31 mouse cellular contexts compared by ENCODE assay signal in the genomic region with DNA sequence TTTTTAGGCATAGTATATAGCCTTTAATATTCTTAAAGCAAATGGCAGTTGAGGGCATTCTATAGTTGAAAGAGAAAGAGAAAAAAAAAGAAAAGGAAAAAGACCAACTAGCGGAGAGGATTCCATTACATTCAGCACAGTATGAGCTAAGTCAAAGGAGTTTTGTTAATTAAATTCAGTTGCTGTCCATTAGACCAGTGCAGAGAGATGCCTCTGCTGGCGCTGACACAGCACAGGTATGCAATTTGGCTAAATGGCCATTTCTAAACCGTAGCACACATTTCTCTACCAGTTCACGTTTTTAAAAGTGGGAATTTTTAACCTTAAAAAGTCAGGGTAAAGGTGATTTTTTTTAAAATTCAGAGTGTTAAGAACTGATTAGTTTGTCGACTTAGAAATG. TPM values are rescaled to one million over a fixed set of nuclear protein-coding genes. Genes with fewer than 3 reads are reported as not detected.
"Had no signal": no experiment of that assay in that cellular context is flagged by ENCODE, and none has a peak within 500 bp of the region (broad histone marks: within the 10 kb centered on the region; RNA-seq: fewer than 3 reads in every experiment).

No protein-coding gene starts in this region.

- H3K4me3 ChIP-seq: limb, embryonic 10.5 days; limb, embryonic 12.5 days; limb, embryonic 13.5 days; limb, embryonic 15.5 days; liver, embryonic 12.5 days; liver, embryonic 13.5 days; liver, embryonic 15.5 days; lung, embryonic 15.5 days; megakaryocyte, embryonic 14.5 days; midbrain, embryonic 12.5 days; midbrain, embryonic 13.5 days; midbrain, embryonic 15.5 days; myocyte; neural tube, embryonic 12.5 days; neural tube, embryonic 13.5 days had no signal

- H3K4me2 ChIP-seq: limb, embryonic 12.5 days; limb, embryonic 13.5 days; limb, embryonic 15.5 days; liver, embryonic 11.5 days; liver, embryonic 12.5 days; liver, embryonic 13.5 days; liver, embryonic 15.5 days; lung, embryonic 14.5 days; lung, embryonic 15.5 days; midbrain, embryonic 12.5 days; midbrain, embryonic 13.5 days; midbrain, embryonic 15.5 days; neural tube, embryonic 12.5 days; neural tube, embryonic 13.5 days had no signal

- ATAC-seq: liver, embryonic 12.5 days; lung, postnatal 0 days; midbrain, embryonic 13.5 days; midbrain, embryonic 15.5 days; midbrain, embryonic 16.5 days had no signal

- H3K27ac ChIP-seq: limb, embryonic 10.5 days; limb, embryonic 12.5 days; limb, embryonic 13.5 days; limb, embryonic 15.5 days; liver, embryonic 12.5 days; liver, embryonic 13.5 days; liver, embryonic 14.5 days; liver, embryonic 15.5 days; macrophage; midbrain, embryonic 12.5 days; midbrain, embryonic 13.5 days; midbrain, embryonic 15.5 days; neural tube, embryonic 12.5 days had no signal

- H3K27me3 ChIP-seq: limb, embryonic 12.5 days; limb, embryonic 13.5 days; limb, embryonic 15.5 days; liver, embryonic 12.5 days; liver, embryonic 13.5 days; liver, embryonic 15.5 days; lung, embryonic 15.5 days; midbrain, embryonic 15.5 days; neural tube, embryonic 12.5 days; neural tube, embryonic 13.5 days had no signal

- H3K4me1 ChIP-seq: limb, embryonic 10.5 days; megakaryocyte, embryonic 14.5 days had no signal

- H3K36me3 ChIP-seq: liver, embryonic 13.5 days; midbrain, embryonic 15.5 days had no signal

- DNase-seq: liver; liver, embryonic 13.5 days; lung, adult 18-20 months; lung, adult 2 months; lung, postnatal 10 days; lung, postnatal 14 days; lung, postnatal 36 days; lung, postnatal 4 days; midbrain, embryonic 14.5 days had no signal

- H3K9ac ChIP-seq: limb, embryonic 12.5 days; limb, embryonic 13.5 days; limb, embryonic 15.5 days; liver, embryonic 12.5 days; liver, embryonic 13.5 days; liver, embryonic 14.5 days; liver, embryonic 15.5 days; liver, postnatal 0 days; lung, embryonic 14.5 days; lung, embryonic 15.5 days; midbrain, embryonic 12.5 days; midbrain, embryonic 13.5 days; midbrain, embryonic 15.5 days; neural tube, embryonic 12.5 days; neural tube, embryonic 13.5 days had no signal

- H3K9me3 ChIP-seq: limb, embryonic 10.5 days; liver, embryonic 12.5 days; liver, embryonic 13.5 days; liver, embryonic 15.5 days; lung, embryonic 15.5 days; megakaryocyte, embryonic 14.5 days; midbrain, embryonic 13.5 days; midbrain, embryonic 15.5 days had no signal

RNA-seq across cellular contexts. Expression of gene E130114P18Rik, which starts 26.8 kb away (rescaled TPM):
- polyA plus RNA-seq: liver, adult 2 months; liver, embryonic 12.5 days; liver, embryonic 14.5 days; liver, postnatal 0 days; macrophage; myocyte had no signal
